Mouse (Mus musculus) splenic B cell, adult 2 months (primary cell): Measurements from ENCODE around the gene Pld2.

Experiments
- DNase-seq: peaks from one replicate; pipeline ENCODE4 v3.0.0-alpha.2; 2011; ENCODE audit warnings: low read depth, low spot score
- H3K27me3 ChIP-seq: 2 replicates; pipeline ENCODE4 v1.6.1; 2012; ENCODE audit warnings: mild to moderate bottlenecking, low read length, moderate library complexity, mixed read lengths; ENCODE audit not compliant: control insufficient read depth, poor library complexity, insufficient read depth, severe bottlenecking
- H3K36me3 ChIP-seq: 2 replicates; pipeline ENCODE4 v1.6.1; 2012; ENCODE audit warnings: mild to moderate bottlenecking, low read length, moderate library complexity, mixed read lengths; ENCODE audit not compliant: control insufficient read depth, poor library complexity, insufficient read depth, severe bottlenecking

The Pld2 gene

GRCm38 (mm10) chr11:70605024-70605566 lies 65.2 kb downstream of the Pld2 start:
- Histone ChIP-seq H3K36me3 (peaks cover 1% of the 10 kb centered on the region; the same call in 1 of the 2 replicates), H3K27me3 (no peaks in the 10 kb centered on the region)
- DNase-seq, result peak; percentile 84

- DNase-seq, result no peak
Measured at GRCm38 (mm10) chr11:70606717-70607116, 66.9 kb downstream of the Pld2 start.

GRCm38 (mm10) chr11:70607611-70608010 lies 67.7 kb downstream of the Pld2 start:
- no peak for DNase-seq
- H3K27me3 ChIP-seq, result no peaks in the 10 kb centered on the region
- peaks cover 1% of the 10 kb centered on the region; the same call in 1 of the 2 replicates for H3K36me3 ChIP-seq

More at GRCm38 (mm10) chr11:70606717-70607116, 66.9 kb downstream of the Pld2 start:
- peaks cover 1% of the 10 kb centered on the region; the same call in 1 of the 2 replicates for H3K36me3 ChIP-seq
- no peaks in the 10 kb centered on the region for H3K27me3 ChIP-seq
